Mouse (Mus musculus) T-helper 2 cell (primary cell): ENCODE measurements around the gene Mthfd2l.

Source experiments
- in situ Hi-C: fragments of 300-600 bp; cut with MboI, MseI; formaldehyde crosslinking; loops from one replicate; pipeline ENCODE4 v1.15.1; 2025; ENCODE audit warnings: high pct_unique_total_duplicates

The Mthfd2l gene

DNA sequence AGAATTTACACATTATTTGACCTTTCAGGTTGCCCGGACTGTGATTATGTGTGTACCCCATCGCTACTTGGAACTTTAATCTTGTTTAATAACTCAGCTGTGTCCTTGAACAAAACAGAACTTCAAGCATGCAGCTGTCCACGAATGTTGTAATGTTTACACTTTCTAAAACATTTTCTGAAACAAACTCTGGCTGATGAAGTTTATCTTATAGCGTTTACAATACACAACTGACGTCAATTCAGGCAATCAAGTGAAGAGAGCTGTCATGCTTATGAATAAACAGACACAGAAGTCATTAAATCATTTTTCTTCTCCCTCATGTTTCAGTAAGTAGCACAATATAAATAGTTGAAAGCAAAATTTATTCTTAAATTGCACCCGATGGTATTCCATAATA, 117.1 kb downstream of the Mthfd2l start:
- in situ Hi-C loops: no loop called here

GRCm38 (mm10) chr5:91048397-91048796, 117.5 kb downstream of the Mthfd2l start:
- in situ Hi-C loops: no loop called here
